Mouse (Mus musculus) mouse trophoblast stem cell (cell line): ENCODE data around the gene Smarce1.

Experiments used
- in situ Hi-C, 2 experiments: fragments of 300-500 bp; cut with MseI, MboI; formaldehyde crosslinking; loops; 2 replicates in 1 of 2; 3 replicates in 1 of 2; pipeline ENCODE4 v1.15.1; 2025

The Smarce1 gene

DNA sequence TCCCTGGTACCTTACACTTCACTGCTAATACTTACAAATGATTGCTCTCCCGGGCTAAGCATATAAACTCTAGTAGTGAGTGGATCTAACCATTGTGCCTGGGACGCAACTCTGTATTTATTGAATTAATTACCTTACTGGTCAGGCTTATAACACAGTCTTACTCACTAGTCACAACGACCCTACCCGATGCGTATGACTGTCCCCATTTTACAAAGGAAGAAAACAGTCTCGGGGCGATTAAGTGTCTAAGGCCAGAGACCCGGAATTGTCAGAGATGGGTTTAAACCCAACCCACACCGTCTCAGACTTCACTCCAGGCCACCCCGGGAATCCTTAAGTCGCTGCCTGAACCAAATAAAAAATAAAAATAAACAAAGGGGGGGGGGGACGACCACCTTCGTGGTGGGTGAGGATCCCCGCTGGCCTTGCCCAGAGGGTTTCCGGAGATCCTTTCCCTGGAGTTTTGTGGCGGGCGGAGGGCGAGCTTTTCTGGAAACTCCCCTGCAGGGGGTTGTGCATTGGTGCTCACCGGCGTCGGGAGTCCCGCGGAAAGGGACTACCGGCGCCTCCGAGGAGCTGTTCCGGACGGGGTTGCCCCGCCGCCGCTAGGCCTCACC lies 1.1 kb downstream of the Smarce1 start:
- in situ Hi-C loops = no loop called here

DNA sequence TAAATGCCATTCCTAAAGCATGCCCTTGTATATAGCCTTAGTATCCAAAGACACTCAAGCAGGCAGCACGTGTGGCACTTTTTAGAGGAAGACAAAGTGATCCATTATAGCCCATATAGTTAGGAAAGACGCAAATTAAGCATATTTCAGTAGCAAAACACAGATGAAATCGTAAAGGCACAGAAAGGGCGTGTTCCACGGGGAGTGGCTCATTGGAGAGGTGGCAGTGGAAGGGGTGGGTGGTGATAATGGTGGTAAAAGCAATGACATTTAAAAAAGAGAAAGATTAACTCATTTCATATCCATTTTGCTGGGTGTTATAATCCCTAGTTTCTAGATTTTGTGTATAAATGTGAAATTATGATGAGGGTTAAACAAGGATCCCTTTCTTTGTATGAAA lies 4.5 kb downstream of the Smarce1 start:
- in situ Hi-C loops = no loop called here

DNA sequence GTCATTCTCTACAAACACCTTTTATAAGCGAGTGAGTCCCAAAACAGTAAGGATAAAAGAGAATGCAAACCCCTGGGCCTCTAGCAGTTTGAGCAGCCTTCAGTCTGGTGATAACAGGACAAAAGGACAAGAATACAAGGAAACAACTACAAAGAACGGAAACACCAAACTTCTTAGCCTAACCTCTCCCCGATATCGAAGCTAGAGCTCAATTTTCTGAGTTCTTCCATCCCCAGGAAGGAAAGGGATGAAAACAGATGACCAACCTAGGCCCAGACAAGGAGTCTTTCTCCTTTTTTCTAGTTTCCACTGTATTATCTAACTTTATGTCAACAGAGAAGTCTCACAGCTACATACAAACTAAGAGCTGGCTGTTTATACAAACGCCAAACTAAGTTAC lies 7.5 kb downstream of the Smarce1 start:
- in situ Hi-C loops = no loop called here

DNA sequence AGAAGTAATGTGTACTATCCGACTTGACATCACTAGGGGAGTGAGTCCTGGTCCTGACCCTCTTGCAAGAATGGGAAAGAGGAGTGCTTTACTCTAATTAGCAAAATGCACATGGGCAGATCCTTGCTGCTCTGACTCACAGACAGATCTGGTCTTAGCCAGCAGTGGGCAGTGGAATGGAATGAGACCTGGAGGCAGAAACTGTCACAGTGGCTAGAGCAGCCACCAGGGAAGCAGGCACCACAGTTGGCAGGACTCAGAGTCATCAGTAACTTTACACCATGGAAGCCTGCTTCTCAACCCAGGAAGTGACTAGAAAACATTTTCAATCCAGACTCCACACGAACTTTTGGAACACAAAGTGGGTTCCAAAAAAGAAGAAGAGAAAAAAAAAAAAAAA lies 9.0 kb downstream of the Smarce1 start:
- in situ Hi-C loops = no loop called here

DNA sequence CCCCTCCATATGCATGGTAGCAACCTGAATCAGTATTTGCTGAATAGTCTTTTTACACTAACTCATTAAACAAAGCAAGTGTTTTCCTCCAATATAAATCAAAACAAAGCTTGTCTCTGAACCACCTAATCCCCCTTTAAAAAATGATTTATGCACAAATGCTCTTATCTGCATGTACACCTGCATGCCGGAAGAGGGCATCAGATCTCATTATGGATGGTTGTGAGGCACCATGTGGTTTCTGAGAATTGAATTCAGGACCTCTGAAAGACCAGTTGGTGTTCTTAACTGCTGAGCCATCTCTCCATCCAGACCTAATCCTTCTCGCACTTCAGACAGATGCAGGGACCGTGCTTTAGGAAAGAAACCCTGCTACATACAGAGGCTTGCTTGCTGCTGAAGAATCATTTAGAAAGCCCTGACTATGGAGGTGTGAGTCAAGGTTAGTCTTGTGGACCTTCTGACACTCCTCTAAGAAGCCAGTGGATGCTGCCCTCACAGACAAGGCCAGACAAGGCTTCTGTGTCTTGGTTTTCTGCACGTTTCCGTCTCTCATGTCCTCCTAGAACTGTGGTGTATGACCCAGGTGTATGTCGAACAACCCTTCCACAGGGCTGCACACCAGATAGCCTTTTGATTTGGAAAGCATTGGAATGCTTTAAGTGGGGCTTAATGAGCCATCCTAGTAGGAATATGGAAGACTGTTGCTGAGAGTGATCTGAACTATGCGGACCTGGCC lies 13.4 kb downstream of the Smarce1 start:
- in situ Hi-C loops = no loop called here

DNA sequence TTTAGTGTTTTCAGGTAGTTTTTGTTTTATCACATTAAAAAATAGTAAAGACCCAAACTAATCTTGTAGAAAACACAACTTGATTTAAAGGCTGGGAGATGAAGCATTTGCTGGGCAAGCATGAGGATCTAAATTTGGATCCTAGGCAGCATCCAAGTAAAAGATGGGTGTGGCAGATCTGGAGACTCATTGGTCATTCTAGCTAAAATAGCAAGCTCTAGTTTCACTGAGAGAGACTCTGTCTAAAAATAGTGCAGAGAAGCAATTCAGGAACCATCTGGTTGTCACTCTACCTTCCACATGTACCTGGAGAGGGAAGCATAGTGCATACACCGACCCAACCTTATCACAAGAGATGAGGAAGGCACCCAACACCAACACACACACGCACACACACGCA lies 14.6 kb downstream of the Smarce1 start:
- in situ Hi-C loops = no loop called here

DNA sequence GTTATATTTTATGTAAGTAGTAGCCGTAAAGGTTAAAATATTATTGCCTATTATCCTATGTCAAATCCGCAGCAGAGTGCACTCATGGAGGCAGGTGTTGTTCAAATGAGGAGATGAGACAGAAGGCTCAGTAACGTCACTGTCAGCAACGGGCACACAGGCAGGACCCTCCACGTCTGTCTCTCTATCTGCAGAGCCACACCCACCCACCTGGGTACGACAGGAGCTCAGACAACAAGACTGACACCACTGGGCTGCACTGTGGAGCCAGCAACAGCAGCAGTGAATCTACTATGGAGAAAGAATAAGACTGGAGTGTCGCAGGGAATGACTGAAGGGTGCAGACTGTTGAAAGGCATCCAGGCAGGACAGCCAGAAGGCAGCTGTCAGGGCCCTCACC lies 18.1 kb downstream of the Smarce1 start:
- in situ Hi-C loops = no loop called here

DNA sequence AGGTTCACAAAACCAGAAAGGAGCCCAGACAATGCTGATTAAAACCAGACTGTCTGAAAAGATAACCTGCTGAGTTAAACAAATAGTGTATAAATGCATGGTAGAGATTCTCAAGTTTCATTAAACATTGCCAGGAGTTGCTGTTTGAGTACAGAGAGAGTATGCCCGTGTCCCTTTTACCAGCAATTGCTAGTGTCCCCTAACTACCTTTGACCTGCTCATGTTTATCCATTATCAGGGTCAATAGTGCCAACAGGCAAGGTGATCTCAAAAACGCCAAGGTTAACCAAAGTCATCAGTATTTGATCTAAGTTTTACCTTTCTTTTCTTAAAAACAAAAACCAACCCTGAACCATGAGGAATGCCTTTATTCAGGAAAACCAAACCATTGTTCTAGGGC lies 18.9 kb downstream of the Smarce1 start:
- in situ Hi-C loops = no loop called here

DNA sequence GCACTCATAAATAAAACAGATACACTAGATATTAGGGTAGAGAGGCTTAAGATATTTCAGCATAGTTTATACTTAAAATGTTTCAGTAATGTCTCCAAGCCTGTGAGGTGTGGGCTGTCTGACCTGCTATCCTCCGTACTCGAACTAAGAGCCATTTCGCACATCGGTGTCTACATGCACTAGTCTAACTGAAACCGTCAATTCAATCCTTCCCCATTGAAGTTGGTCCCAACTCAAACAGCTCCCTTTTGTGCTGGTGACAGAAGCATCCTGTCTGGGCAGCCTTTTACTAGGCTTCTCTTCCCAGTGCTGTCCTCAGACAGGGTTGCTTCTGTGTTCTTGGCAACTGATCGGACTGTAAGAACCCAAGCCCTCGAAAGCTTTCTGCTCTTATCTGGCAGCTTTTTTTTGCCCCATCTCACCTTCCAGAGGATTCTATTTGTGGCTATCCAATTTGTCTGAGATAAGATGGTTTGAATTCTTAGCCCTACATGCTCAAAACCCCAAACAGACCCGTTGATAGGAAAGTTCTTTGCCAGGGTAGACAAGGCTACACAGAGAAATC lies 22.6 kb downstream of the Smarce1 start:
- in situ Hi-C loops = no loop called here

DNA sequence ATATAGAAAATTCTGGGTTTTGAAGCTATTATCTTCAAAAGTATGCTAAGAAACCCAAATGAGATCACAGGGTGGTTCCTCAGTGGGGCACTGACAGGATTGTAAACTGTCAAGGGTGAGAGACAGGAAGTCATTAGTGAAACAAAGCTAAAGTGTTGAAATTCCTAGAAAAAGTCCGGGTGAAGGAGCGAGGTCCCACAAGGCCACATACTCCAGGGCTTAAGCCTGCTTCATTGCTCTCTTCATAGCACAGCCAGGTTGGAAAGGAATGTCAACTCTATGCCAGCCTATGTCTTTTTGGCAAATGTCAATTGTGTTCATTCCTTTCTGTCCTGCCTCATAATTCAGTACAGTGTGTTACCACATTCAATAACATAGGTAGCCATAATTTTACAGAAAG lies 23.4 kb downstream of the Smarce1 start:
- in situ Hi-C loops = no loop called here

DNA sequence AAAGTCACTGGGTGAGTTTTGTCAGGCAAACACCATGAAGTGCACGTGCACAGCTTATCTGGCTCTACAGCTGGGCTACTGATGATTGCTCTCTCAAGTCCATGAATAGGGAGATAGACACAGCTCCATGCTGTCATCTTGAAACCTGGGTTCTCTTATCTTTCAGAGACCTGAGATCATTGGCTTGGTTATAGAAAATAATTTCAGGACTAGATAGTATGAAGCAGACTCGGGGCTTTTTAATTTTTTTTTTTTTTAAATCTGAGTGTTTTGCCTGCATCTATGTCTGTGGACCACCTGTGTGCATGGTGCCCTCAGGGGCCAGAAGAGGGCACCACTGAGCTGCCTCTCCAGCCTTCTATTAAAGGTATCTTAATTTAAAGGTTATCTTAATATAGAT lies 23.9 kb downstream of the Smarce1 start:
- in situ Hi-C loops = no loop called here

DNA sequence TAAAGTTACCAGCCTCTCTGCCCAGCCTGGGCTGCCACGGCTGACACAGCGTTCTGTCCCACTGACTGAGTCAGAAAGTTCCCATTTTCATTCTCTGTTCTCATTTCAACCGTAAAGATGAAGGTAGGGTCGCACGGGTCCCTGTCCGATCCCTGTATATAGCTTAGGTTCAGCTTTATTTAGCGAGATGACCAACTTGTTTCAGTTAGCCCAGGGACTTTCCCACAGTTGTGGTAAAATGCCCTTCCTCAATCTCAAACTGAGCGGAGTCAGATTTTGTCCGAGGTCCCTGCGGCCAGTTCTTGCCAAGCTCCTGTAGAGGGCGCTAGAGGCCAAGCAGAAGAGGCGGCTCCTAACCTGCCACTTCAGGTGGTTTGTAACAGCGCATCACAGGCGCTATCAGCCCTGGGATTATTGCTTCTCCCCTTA lies 41.6 kb downstream of the Smarce1 start:
- in situ Hi-C loops = no loop called here

DNA sequence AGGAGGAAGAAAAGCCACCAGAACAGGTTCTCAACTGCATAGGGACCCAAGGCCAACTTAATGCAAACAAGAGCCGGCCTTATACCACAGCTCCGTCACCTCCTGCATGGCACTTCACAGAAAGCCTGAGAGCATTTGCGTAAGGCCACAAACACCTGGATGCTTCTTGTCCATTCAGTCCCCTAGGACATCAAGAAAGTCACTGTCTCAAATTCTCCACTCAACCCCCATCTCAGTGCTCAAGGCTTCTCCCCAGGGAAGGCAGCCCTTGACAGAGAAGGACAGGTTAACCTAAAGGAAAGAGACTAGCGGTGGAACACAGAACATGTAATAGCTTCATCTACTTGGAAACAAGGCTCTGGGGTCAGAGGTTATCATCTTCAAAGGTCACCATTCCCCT lies 43.5 kb downstream of the Smarce1 start:
- in situ Hi-C loops = no loop called here

DNA sequence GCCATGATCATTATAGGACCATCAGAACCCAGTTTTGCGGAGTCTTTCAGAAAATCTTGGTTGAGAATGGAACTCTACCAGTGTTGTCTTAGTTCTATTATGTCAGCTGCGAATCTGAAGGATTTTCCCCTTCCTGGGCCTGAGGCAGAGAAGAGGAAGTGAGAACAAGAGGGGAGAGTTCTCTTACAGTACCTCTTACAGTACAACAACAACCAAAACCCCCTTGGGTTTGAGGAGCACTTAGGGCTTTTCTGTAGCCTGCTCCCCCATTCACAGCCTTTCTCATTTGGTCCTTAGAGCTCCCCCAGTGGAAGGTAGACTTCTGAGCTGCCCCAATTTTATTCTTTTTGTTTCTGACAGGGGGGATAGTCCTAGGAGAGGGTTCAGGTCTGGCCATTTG lies 44.0 kb downstream of the Smarce1 start:
- in situ Hi-C loops = no loop called here

DNA sequence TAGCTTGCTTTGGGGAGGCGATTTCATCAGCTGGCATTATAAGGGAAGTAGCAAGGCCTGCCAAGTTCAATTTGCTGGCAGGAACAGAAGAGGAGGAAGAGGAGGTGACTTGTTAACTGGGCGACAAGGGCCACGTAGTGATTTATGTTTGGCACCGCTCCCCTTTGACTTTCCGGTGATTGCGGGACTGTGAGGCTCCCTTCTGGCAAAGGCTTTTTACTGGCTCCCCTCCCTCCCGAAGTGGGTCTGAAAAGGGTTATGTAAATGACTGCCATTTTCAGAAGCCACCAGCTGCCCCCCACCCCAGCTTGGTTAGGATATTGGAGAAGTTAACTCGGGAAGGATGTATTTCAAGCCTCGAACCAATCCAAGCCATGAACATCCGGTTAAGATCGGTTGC lies 48.2 kb downstream of the Smarce1 start:
- in situ Hi-C loops = no loop called here

DNA sequence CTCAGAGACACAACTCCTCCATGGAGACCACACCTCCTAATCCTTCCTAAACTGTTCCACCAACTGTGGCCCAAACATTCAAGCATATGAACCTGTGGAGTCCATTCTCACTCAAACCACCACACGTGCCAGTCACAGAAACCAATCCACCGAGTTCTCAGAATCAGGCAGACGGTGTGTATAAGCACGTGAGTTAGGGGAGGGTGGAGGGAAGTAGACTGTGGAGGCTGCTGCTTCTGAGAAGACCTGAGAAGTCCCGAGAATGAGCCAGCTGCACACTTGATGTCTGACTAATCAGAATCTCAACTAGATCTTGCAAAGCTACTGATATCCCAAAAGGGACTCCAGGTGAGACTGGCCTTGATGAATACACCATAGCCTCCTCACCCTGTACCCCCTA lies 50.7 kb downstream of the Smarce1 start:
- in situ Hi-C loops = no loop called here

DNA sequence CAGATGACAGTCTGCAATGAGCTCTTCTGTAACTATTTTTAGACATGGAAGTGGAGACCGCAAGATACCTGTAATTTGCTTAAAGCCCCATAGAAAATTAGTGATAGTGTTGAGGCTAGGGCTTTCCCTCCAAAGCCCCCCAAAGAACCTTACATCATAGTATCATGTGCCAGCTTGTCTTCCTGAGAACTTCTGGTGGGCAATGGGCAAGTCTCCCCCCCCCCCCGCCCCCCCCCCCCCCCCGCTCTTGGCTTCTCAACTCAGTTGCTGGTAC lies 53.0 kb downstream of the Smarce1 start:
- in situ Hi-C loops = no loop called here

DNA sequence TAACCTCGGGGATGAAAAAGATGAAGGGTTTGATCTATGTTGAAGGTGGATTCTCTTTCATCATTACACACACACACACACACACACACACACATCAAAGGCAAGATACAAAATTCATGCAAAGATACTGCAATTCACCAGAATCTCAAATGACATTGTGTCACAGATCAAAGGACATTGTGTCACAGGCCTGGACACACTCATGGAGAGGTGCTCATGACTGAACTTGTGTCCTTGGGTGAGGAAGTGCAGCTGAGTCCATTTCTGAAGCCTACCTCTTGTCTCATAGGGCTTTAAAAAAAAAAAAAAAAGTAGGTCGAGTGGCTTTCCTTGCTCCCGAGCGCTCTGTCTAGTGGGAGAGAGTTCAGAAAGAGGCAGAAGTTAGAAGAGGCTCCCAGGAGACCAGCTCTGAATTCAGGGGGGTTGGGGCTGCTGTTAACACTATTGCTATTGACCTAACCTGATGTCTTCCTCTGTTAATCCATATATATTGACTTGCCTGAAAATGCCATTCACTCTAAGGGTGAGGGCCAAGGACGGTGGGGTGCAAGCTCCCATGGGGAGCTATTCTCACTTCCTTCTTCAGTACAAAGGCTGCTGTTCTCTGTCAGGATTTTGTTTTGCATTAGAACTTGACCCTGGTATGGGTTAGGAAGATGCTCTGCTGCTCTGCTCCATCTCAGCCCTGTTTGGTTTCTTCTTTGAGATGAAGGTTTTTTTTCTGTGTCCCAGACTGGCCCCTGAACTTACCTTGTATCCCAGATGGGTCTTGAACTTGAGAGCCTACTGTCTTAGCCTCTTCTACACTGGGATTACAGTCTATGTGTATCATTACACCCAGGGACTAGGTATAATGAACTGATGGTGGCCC lies 53.5 kb downstream of the Smarce1 start:
- in situ Hi-C loops = no loop called here

DNA sequence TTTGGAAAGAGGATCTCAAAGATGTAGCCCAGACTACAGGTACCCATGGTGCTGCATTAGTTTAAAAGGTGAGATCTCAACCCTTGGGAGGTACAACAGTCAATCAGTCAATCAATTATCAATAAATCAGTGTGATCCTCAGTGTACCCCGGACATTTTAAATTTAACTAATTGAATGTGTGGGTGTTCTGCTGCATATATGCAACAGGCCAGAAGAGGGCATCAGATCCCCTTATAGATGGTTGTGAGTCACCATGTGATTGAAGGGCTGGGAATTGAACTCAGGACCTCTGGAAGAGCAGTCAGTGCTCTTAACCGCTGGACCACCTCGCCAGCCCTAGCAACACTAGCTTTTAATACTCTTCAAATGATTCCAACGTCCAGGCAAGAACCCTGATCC lies 58.8 kb downstream of the Smarce1 start:
- in situ Hi-C loops = no loop called here

DNA sequence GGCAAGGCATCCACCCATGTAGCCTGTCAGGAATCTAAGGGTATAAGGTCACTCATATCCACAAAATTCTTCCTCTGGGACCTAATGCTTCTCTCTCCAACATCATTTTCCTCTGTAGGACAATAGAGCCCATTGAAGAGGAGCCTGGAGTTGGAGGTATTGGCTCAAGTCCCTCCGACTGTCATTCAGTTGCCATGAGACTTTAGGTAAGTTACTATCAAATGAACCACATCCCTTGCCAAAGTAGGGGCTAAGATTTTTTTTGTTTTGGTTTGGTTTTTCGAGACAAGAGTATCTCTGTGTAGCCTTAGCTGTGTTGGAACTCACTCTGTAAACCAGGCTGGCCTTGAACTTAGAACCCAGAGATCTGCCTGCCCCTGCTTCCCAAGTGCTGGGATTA lies 59.4 kb downstream of the Smarce1 start:
- in situ Hi-C loops = no loop called here

DNA sequence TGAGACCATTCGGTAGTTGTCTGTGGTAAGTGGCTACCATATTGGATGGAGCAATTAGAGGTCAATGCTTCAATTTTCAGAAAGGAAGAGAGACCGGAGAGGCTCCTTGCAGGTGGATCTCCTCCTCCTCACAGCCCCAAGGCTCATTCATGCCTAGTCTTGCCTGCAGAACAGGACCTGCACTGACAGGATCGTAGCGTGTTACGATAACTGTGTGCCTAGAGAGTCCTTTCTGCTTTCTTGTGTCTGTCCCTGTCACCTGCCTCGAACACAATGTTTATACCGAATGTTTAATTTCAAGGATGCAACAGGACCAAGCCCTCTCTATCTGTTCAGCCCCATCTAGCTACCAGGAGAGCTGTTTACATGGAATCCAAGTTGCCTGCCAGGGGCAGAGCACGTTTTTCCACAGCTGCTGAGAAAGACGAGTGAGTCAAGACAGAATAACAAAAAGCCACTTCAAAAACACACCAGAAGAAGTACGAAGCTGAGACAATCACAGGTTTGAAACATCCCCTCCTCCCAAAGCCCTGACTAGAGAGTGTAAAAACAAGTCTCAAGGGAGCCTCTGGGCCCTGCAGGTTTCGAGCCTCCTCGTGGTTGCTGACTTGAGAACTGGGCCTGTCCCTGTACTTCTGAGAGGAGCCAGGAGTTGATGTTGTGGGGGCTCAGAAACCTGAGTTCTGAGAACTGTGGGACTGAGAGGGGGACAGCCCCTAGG lies 60.1 kb downstream of the Smarce1 start:
- in situ Hi-C loops = no loop called here

DNA sequence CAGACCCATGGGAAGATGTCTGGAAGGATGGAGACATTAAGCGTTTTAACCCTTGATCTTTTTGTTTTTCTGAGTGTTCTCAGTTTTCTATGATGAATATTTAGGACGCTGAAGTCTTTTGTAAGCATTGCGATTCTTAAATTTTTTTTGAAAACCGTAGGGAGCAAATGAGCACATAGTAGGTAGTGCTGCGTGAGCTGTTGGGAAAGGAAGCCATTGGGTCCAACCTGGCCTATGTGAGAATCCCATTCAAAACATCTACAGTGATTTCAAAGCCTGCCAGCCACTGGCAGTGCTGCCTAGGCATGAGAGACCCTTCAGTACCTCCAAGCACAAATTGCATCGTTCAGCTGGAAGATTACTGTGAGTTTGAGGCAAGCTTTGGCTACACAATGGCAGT lies 60.8 kb downstream of the Smarce1 start:
- in situ Hi-C loops = no loop called here
